Mouse (Mus musculus) limb, embryonic 13.5 days (tissue): ENCODE results near the gene Acad11. TPM values are rescaled to one million over a fixed set of nuclear protein-coding genes. Genes with fewer than 3 reads are reported as not detected.

Experiments used
- ATAC-seq: fragments of 200-750 bp; cut with Nextera tagmentation; 2 replicates; pipeline ENCODE4 v1.8.0; 2017; ENCODE audit warnings: low read depth, moderate number of reproducible peaks, moderate TSS enrichment; ENCODE audit not compliant: low FRiP score
- H3K27ac ChIP-seq: fragments of 300-500 bp; sonication (generic); 2 replicates; pipeline ENCODE4 v1.5.1; 2015; ENCODE audit warnings: inconsistent platforms, mild to moderate bottlenecking, moderate library complexity
- H3K27me3 ChIP-seq: fragments of 300-500 bp; sonication (generic); 2 replicates; pipeline ENCODE4 v1.6.1; 2015; ENCODE audit warnings: mild to moderate bottlenecking, inconsistent platforms
- H3K36me3 ChIP-seq: fragments of 300-500 bp; sonication (generic); 2 replicates; pipeline ENCODE4 v1.6.1; 2015; ENCODE audit warnings: inconsistent platforms, mild to moderate bottlenecking, moderate library complexity
- H3K4me1 ChIP-seq: fragments of 300-500 bp; sonication (generic); 2 replicates; pipeline ENCODE4 v1.6.1; 2015; ENCODE audit warnings: inconsistent platforms
- H3K4me2 ChIP-seq: fragments of 300-500 bp; sonication (generic); replicated peaks from 2 replicates; pipeline ENCODE4 v1.6.1; 2015; ENCODE audit warnings: inconsistent platforms, mild to moderate bottlenecking, moderate library complexity
- H3K4me3 ChIP-seq: fragments of 300-500 bp; sonication (generic); 2 replicates; pipeline ENCODE4 v1.5.1; 2015; ENCODE audit warnings: moderate library complexity, mild to moderate bottlenecking, inconsistent platforms
- H3K9ac ChIP-seq: fragments of 300-500 bp; sonication (generic); 2 replicates; pipeline ENCODE4 v1.6.1; 2015; ENCODE audit warnings: mild to moderate bottlenecking, inconsistent platforms
- H3K9me3 ChIP-seq: fragments of 300-500 bp; sonication (generic); 2 replicates; pipeline ENCODE4 v1.6.1; 2016; ENCODE audit warnings: inconsistent platforms
- WGBS: fragments of 180-500 bp; shearing (Covaris S2); methylation state at CpG from one replicate; pipeline ENCODE4 v1.1.7; 2015; 5-methylcytosine and 5-hydroxymethylcytosine counted together
- polyA plus RNA-seq: library from polyadenylated mRNA; unstranded; fragments of >200 nt; fragmentation: Nextera tagmentation; extraction: Ambion mirVana; gene quantifications from 2 replicates; pipeline ENCODE4 v1.2.1, GENCODE M21; 2015

Acad11 gene
- polyA plus RNA-seq, 1 experiment from 2014 or later, result 10.2 TPM

- no peaks in the 10 kb centered on the region for H3K9me3 ChIP-seq
- H3K4me2 ChIP-seq, result no peak overlapping the region
- 87% methylated on average over 4 of the region's 4 CpGs for WGBS
- H3K4me3 ChIP-seq, result no peak overlapping the region
- no peak overlapping the region for H3K9ac ChIP-seq
- H3K4me1 ChIP-seq, result no peaks in the 10 kb centered on the region
- H3K36me3 ChIP-seq, result peaks cover 59% of the 10 kb centered on the region
- no peak for ATAC-seq
- H3K27me3 ChIP-seq, result no peaks in the 10 kb centered on the region
- H3K27ac ChIP-seq, result no peak overlapping the region
Measured at GRCm38 (mm10) chr9:104043676-104044075, 19.5 kb upstream of the Acad11 start.

GRCm38 (mm10) chr9:104051028-104051427, 12.1 kb upstream of the Acad11 start:
- WGBS, result 96% methylated on average over 6 of the region's 6 CpGs
- peaks cover 94% of the 10 kb centered on the region for H3K36me3 ChIP-seq
- ATAC-seq, result no peak

GRCm38 (mm10) chr9:104062430-104063243, 540 bp upstream of the Acad11 start, which contains the start of gene Uba5:
Gene Uba5 (minus strand): TSS chr9:104063134.
- peak within 1 kb of the TSS; percentile 92 for H3K9ac ChIP-seq
- peaks cover 31% of the 10 kb centered on the region for H3K36me3 ChIP-seq
- peak; percentile 84 for ATAC-seq
- peak within 1 kb of the TSS; percentile 93 for H3K4me2 ChIP-seq
- H3K4me3 ChIP-seq, result peak within 1 kb of the TSS; percentile 100
- peaks cover 18% of the 10 kb centered on the region for H3K4me1 ChIP-seq
- H3K27ac ChIP-seq, result peak within 1 kb of the TSS; percentile 55; the same call in 1 of the 2 replicates
- no peaks in the 10 kb centered on the region for H3K27me3 ChIP-seq
- WGBS, result 1% methylated on average over 55 of the region's 59 CpGs
- H3K9me3 ChIP-seq, result no peaks in the 10 kb centered on the region

More at GRCm38 (mm10) chr9:104051028-104051427, 12.1 kb upstream of the Acad11 start:
- Histone ChIP-seq H3K9ac (no peak overlapping the region), H3K9me3 (no peaks in the 10 kb centered on the region), H3K4me1 (no peaks in the 10 kb centered on the region), H3K27ac (no peak overlapping the region), H3K4me3 (no peak overlapping the region), H3K27me3 (no peaks in the 10 kb centered on the region), H3K4me2 (no peak overlapping the region)

GRCm38 (mm10) chr9:104064571-104064970, 1.4 kb downstream of the Acad11 start:
- Histone ChIP-seq H3K27ac (no peak overlapping the region), H3K36me3 (peaks cover 18% of the 10 kb centered on the region), H3K9ac (no peak overlapping the region), H3K9me3 (no peaks in the 10 kb centered on the region), H3K4me1 (peaks cover 18% of the 10 kb centered on the region), H3K27me3 (no peaks in the 10 kb centered on the region), H3K4me2 (no peak overlapping the region), H3K4me3 (no peak overlapping the region)
- no peak for ATAC-seq
- WGBS, result 33% methylated on average over 1 of the region's 1 CpGs

- no peaks in the 10 kb centered on the region for H3K27me3 ChIP-seq
- H3K9ac ChIP-seq, result no peak overlapping the region
- no peaks in the 10 kb centered on the region for H3K4me1 ChIP-seq
- ATAC-seq, result no peak
- H3K27ac ChIP-seq, result no peak overlapping the region
- 85% methylated on average over 4 of the region's 4 CpGs for WGBS
- no peak overlapping the region for H3K4me2 ChIP-seq
- H3K36me3 ChIP-seq, result no peaks in the 10 kb centered on the region
- H3K9me3 ChIP-seq, result no peaks in the 10 kb centered on the region
- no peak overlapping the region for H3K4me3 ChIP-seq
Measured at GRCm38 (mm10) chr9:104070241-104070640, 7.1 kb downstream of the Acad11 start.

GRCm38 (mm10) chr9:104070863-104071604, 7.9 kb downstream of the Acad11 start:
- no peak overlapping the region for H3K9ac ChIP-seq
- no peak for ATAC-seq
- H3K4me2 ChIP-seq, result no peak overlapping the region
- 77% methylated on average over 8 of the region's 8 CpGs for WGBS
- no peaks in the 10 kb centered on the region for H3K36me3 ChIP-seq
- H3K9me3 ChIP-seq, result no peaks in the 10 kb centered on the region
- no peak overlapping the region for H3K27ac ChIP-seq
- H3K4me1 ChIP-seq, result no peaks in the 10 kb centered on the region
- no peak overlapping the region for H3K4me3 ChIP-seq
- no peaks in the 10 kb centered on the region for H3K27me3 ChIP-seq

- H3K27ac ChIP-seq, result no peak overlapping the region
- no peaks in the 10 kb centered on the region for H3K4me1 ChIP-seq
- no peak overlapping the region for H3K4me2 ChIP-seq
- H3K36me3 ChIP-seq, result no peaks in the 10 kb centered on the region
- H3K9me3 ChIP-seq, result no peaks in the 10 kb centered on the region
- H3K9ac ChIP-seq, result no peak overlapping the region
- H3K4me3 ChIP-seq, result no peak overlapping the region
- ATAC-seq, result no peak
- no peaks in the 10 kb centered on the region for H3K27me3 ChIP-seq
- 62% methylated on average over 2 of the region's 2 CpGs for WGBS
Measured at GRCm38 (mm10) chr9:104075808-104076207, 12.6 kb downstream of the Acad11 start.

- no peak overlapping the region for H3K9ac ChIP-seq
- 100% methylated on average over 1 of the region's 1 CpGs for WGBS
- no peak overlapping the region for H3K27ac ChIP-seq
- no peak overlapping the region for H3K4me2 ChIP-seq
- H3K4me1 ChIP-seq, result no peaks in the 10 kb centered on the region
- no peaks in the 10 kb centered on the region for H3K27me3 ChIP-seq
- no peaks in the 10 kb centered on the region for H3K9me3 ChIP-seq
- no peaks in the 10 kb centered on the region for H3K36me3 ChIP-seq
- no peak overlapping the region for H3K4me3 ChIP-seq
- ATAC-seq, result no peak
Measured at GRCm38 (mm10) chr9:104078780-104079179, 15.6 kb downstream of the Acad11 start.

- H3K9me3 ChIP-seq, result no peaks in the 10 kb centered on the region
- no peak overlapping the region for H3K4me2 ChIP-seq
- H3K27ac ChIP-seq, result no peak overlapping the region
- ATAC-seq, result no peak
- H3K4me3 ChIP-seq, result no peak overlapping the region
- H3K27me3 ChIP-seq, result no peaks in the 10 kb centered on the region
- peaks cover 4% of the 10 kb centered on the region; the same call in 1 of the 2 replicates for H3K36me3 ChIP-seq
- H3K4me1 ChIP-seq, result no peaks in the 10 kb centered on the region
- WGBS, result 53% methylated on average over 5 of the region's 5 CpGs
- no peak overlapping the region for H3K9ac ChIP-seq
Measured at GRCm38 (mm10) chr9:104079379-104079778, 16.2 kb downstream of the Acad11 start.

- H3K4me3 ChIP-seq, result no peak overlapping the region
- no peaks in the 10 kb centered on the region for H3K9me3 ChIP-seq
- no peak overlapping the region for H3K4me2 ChIP-seq
- no peaks in the 10 kb centered on the region for H3K27me3 ChIP-seq
- H3K27ac ChIP-seq, result no peak overlapping the region
- no peak for ATAC-seq
- WGBS, result 73% methylated on average over 3 of the region's 3 CpGs
- no peaks in the 10 kb centered on the region for H3K4me1 ChIP-seq
- peaks cover 9% of the 10 kb centered on the region for H3K36me3 ChIP-seq
- H3K9ac ChIP-seq, result no peak overlapping the region
Measured at GRCm38 (mm10) chr9:104080038-104080437, 16.9 kb downstream of the Acad11 start.

GRCm38 (mm10) chr9:104085730-104086429, 22.7 kb downstream of the Acad11 start:
- ATAC-seq, result no peak
- no peaks in the 10 kb centered on the region; the same call in 1 of the 2 replicates for H3K4me1 ChIP-seq
- H3K36me3 ChIP-seq, result peaks cover 14% of the 10 kb centered on the region
- H3K27me3 ChIP-seq, result no peaks in the 10 kb centered on the region
- no peak overlapping the region for H3K4me2 ChIP-seq
- H3K4me3 ChIP-seq, result no peak overlapping the region
- H3K9me3 ChIP-seq, result no peaks in the 10 kb centered on the region
- 51% methylated on average over 4 of the region's 4 CpGs for WGBS
- no peak overlapping the region for H3K27ac ChIP-seq
- H3K9ac ChIP-seq, result no peak overlapping the region

- Histone ChIP-seq H3K9ac (no peak overlapping the region), H3K27ac (no peak overlapping the region), H3K4me3 (no peak overlapping the region), H3K36me3 (peaks cover 14% of the 10 kb centered on the region), H3K4me1 (peaks cover 3% of the 10 kb centered on the region; the same call in 1 of the 2 replicates), H3K4me2 (no peak overlapping the region), H3K9me3 (no peaks in the 10 kb centered on the region), H3K27me3 (no peaks in the 10 kb centered on the region)
- WGBS, result 67% methylated on average over 8 of the region's 8 CpGs
- ATAC-seq, result no peak
Measured at GRCm38 (mm10) chr9:104088555-104088954, 25.4 kb downstream of the Acad11 start.
